Mouse (Mus musculus) cortical plate, adult 2 months (tissue): ENCODE data around the gene Atp6v0d1. TPM values are rescaled to one million over a fixed set of nuclear protein-coding genes. Genes with fewer than 3 reads are reported as not detected.
A peak's percentile ranks its signal among the peaks of the same experiment; 100 is the strongest.

Experiments
- H3K27ac ChIP-seq: fragments of 200-500 bp; 2 replicates; pipeline ENCODE4 v1.5.1; 2012; ENCODE audit warnings: low read length, control low read depth, inconsistent platforms; ENCODE audit not compliant: insufficient read depth
- H3K4me1 ChIP-seq: fragments of 200-500 bp; 2 replicates; pipeline ENCODE4 v1.6.1; 2011; ENCODE audit warnings: low read length; ENCODE audit not compliant: control insufficient read depth, insufficient read depth
- H3K4me3 ChIP-seq: fragments of 200-500 bp; 2 replicates; pipeline ENCODE4 v1.5.1; 2011; ENCODE audit warnings: mild to moderate bottlenecking, low read length, control low read depth; ENCODE audit not compliant: insufficient read depth
- CTCF ChIP-seq: fragments of 200-500 bp; IDR thresholded peaks from 2 replicates; pipeline ENCODE4 v1.5.1; 2011; ENCODE audit warnings: mild to moderate bottlenecking, control low read depth, low read length; ENCODE audit not compliant: insufficient read depth; ENCODE audit errors: extremely low read depth
- POLR2A ChIP-seq: fragments of 200-500 bp; IDR thresholded peaks from 2 replicates; pipeline ENCODE4 v1.6.1; 2011; ENCODE audit warnings: mild to moderate bottlenecking, low read length, control low read depth; ENCODE audit not compliant: insufficient read depth; ENCODE audit errors: extremely low read depth
- polyA plus RNA-seq: library from polyadenylated mRNA; depleted of rRNA; stranded (reverse); fragments of >200 nt; gene quantifications from 2 replicates; pipeline ENCODE4 v1.2.3, GENCODE M21; 2012

The Atp6v0d1 gene
- polyA plus RNA-seq, 1 experiment, result 359 TPM

- Histone ChIP-seq H3K4me1 (0 out of 2 replicates have a peak, but pooled peaks cover 2% of the 10 kb centered on the region), H3K27ac (no peak overlapping the region), H3K4me3 (no peak overlapping the region)
- no peak for TF ChIP-seq POLR2A
- peak; percentile 97 for TF ChIP-seq CTCF
These were observed 49.7 kb downstream of the Atp6v0d1 start for GRCm38 (mm10) chr8:105516018-105516645.

DNA sequence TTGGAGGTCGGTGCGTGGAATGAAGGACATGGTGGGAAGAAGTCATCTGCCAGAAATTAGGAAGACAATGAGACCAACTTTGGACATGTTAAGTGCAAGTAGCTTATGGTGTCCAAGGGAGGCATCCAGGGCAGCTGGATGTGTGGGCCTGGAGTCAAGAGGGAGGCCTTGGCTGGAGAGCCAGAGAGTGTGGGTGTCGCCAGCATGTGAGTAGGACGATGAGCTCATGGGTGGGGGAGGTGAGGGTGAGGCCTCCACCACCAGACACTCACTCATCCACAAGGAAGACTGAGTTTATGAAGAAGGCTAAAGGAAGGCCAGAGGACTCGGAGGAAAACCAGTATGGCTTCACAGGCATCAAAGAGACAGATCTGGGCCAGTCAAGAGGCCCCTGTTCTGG, 51.2 kb downstream of the Atp6v0d1 start:
- H3K4me1 ChIP-seq, result 0 out of 2 replicates have a peak, but pooled peaks cover 2% of the 10 kb centered on the region
- TF ChIP-seq CTCF (no peak), POLR2A (no peak)
- H3K4me3 ChIP-seq, result no peak overlapping the region

DNA sequence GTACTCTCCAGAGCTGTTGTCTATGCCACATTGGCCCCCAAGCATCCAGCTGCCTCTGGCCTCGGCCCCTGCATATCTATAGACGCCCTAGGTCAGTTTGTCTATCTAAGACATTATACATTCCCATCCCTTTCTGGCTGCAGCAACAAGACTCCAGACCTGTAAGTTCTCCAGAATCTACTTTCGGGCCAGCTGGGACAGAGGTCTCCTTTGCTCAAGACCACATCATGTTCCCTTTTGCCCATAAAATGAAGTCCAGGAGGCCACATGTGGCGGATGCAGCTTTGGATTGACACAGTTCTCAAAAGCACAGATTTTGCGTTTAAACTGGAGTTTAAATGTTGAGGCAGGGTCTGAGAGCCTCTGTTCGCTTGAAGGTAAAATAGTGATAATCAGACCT, 51.7 kb downstream of the Atp6v0d1 start:
- no peak overlapping the region for H3K4me3 ChIP-seq
- no peak overlapping the region for H3K27ac ChIP-seq
- TF ChIP-seq CTCF, result no peak
- TF ChIP-seq POLR2A, result no peak
- H3K4me1 ChIP-seq, result 0 out of 2 replicates have a peak, but pooled peaks cover 2% of the 10 kb centered on the region

More for the DNA sequence above, 51.2 kb downstream of the Atp6v0d1 start:
- H3K27ac ChIP-seq, result no peak overlapping the region

DNA sequence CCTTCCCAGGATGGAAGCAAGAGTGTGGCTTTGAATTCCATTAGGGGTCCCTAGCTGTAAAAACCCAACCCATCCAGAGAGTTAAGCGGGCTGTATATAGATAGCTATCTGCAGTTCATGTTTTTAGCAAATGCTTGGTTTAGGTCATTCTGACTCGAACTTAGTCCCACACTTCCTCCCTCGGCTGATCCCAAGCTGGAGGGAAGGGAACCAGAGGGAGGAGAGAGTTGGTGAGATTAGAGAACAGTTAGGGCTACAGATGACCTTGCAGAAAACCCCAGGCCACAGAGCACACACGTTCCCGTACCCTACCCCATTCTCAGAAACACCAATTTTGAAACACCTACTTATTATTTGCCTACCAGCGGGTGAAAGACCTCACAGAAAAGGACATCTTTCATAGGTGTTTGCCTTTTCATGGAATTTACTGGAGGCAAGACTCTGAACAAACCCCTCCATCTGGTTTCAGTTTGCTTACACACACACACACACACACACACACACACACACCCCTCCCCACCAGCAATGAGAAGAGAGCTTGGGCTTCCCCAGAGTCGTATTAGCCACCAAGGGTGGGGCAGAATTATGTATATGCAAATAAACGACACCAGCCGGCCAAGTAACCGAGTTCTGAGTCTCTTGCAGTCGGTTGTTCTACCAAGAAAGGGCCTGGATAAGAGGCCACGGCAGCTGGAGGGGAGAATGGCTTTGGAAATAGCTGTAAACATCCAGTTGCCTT, 55.7 kb downstream of the Atp6v0d1 start:
- no peak for TF ChIP-seq CTCF
- no peak for TF ChIP-seq POLR2A
- no peaks in the 10 kb centered on the region for H3K4me1 ChIP-seq
- H3K4me3 ChIP-seq, result no peak overlapping the region
- H3K27ac ChIP-seq, result no peak overlapping the region

GRCm38 (mm10) chr8:105508758-105509157, 57.1 kb downstream of the Atp6v0d1 start:
- H3K4me1 ChIP-seq, result no peaks in the 10 kb centered on the region
- H3K27ac ChIP-seq, result no peak overlapping the region
- H3K4me3 ChIP-seq, result no peak overlapping the region
- no peak for TF ChIP-seq POLR2A
- no peak for TF ChIP-seq CTCF

GRCm38 (mm10) chr8:105506977-105507376, 58.9 kb downstream of the Atp6v0d1 start:
- Histone ChIP-seq H3K27ac (no peak overlapping the region), H3K4me1 (no peaks in the 10 kb centered on the region), H3K4me3 (no peak overlapping the region)
- TF ChIP-seq POLR2A (no peak), CTCF (no peak)

- TF ChIP-seq POLR2A, result no peak
- no peak for TF ChIP-seq CTCF
- Histone ChIP-seq H3K27ac (peak overlapping the region; percentile 66; the same call in 1 of the 2 replicates), H3K4me1 (no peaks in the 10 kb centered on the region), H3K4me3 (no peak overlapping the region)
These were observed 61.2 kb downstream of the Atp6v0d1 start for GRCm38 (mm10) chr8:105504617-105505016.

DNA sequence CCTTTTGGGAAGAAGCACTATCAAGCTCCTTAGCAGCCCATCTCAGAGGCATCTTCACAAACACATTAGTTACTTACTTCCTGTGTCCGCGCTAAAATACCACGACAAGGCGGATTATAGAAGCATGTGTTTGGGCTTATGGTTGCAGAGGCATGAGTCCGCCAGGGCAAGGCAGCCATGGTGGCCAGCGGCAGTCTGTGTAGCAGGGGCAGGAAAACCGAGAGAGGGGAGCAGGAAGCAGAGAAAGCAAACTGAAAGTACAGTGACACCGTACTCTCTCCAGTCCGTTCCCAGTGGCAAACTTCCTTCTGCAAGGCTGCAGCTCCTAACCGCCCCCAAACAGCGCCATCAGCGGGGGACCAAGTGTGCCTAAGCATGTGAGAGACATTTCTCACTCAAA, 66.1 kb downstream of the Atp6v0d1 start:
- no peak overlapping the region for H3K27ac ChIP-seq
- no peak for TF ChIP-seq POLR2A
- no peak for TF ChIP-seq CTCF

GRCm38 (mm10) chr8:105496439-105497180, 69.2 kb downstream of the Atp6v0d1 start, which contains the start of gene Zdhhc1:
TSS of gene Zdhhc1 (minus strand) at chr8:105496902.
- Histone ChIP-seq H3K27ac (peak within 1 kb of the TSS; percentile 85), H3K4me3 (peak within 1 kb of the TSS; percentile 76)

More for the DNA sequence above, 66.1 kb downstream of the Atp6v0d1 start:
- H3K4me3 ChIP-seq, result no peak overlapping the region
- H3K4me1 ChIP-seq, result peaks cover 6% of the 10 kb centered on the region; the same call in 1 of the 2 replicates

More at GRCm38 (mm10) chr8:105496439-105497180, 69.2 kb downstream of the Atp6v0d1 start, which contains the start of gene Zdhhc1:
- TF ChIP-seq CTCF (peak; percentile 30; the same call in 1 of the 2 replicates), POLR2A (peak; percentile 50; the same call in 1 of the 2 replicates)
- H3K4me1 ChIP-seq, result peaks cover 6% of the 10 kb centered on the region; the same call in 1 of the 2 replicates
